Mouse (Mus musculus) lung, embryonic 16.5 days (tissue): Measurements from ENCODE around the gene 5031439G07Rik. TPM values are rescaled to one million over a fixed set of nuclear protein-coding genes. Genes with fewer than 3 reads are reported as not detected.
"Not testable (repeated sequence)": the region's sequence is repeated elsewhere in the genome, so short reads cannot be mapped to it uniquely, and the experiment has no call there.

Experiments used
- ATAC-seq: fragments of 200-750 bp; cut with Nextera tagmentation; 2 replicates; pipeline ENCODE4 v1.8.0; 2017; ENCODE audit warnings: low read depth, mild to moderate bottlenecking, moderate library complexity
- H3K27ac ChIP-seq: fragments of 300-500 bp; sonication (generic); 2 replicates; pipeline ENCODE4 v1.5.1; 2014; ENCODE audit warnings: mild to moderate bottlenecking, control low read depth, low read length
- H3K27me3 ChIP-seq: fragments of 300-500 bp; sonication (generic); 2 replicates; pipeline ENCODE4 v1.6.1; 2014; ENCODE audit warnings: low read depth, low read length, mixed read lengths; ENCODE audit not compliant: control insufficient read depth, insufficient read depth
- H3K36me3 ChIP-seq: fragments of 300-500 bp; sonication (generic); 2 replicates; pipeline ENCODE4 v1.6.1; 2014; ENCODE audit warnings: low read length; ENCODE audit not compliant: control insufficient read depth, insufficient read depth
- H3K4me1 ChIP-seq: fragments of 300-500 bp; sonication (generic); replicated peaks from 2 replicates; pipeline ENCODE4 v1.6.1; 2014; ENCODE audit warnings: low read length, mixed read lengths; ENCODE audit not compliant: control insufficient read depth, insufficient read depth
- H3K4me2 ChIP-seq: fragments of 300-500 bp; sonication (generic); 2 replicates; pipeline ENCODE4 v1.6.1; 2014; ENCODE audit warnings: low read depth, low read length, control low read depth
- H3K4me3 ChIP-seq: fragments of 300-500 bp; sonication (generic); 2 replicates; pipeline ENCODE4 v1.5.1; 2014; ENCODE audit warnings: mild to moderate bottlenecking, low read length, control low read depth
- H3K9ac ChIP-seq: fragments of 300-500 bp; sonication (generic); 2 replicates; pipeline ENCODE4 v1.6.1; 2014; ENCODE audit warnings: low read length, control low read depth
- H3K9me3 ChIP-seq: fragments of 300-500 bp; sonication (generic); 2 replicates; pipeline ENCODE4 v1.6.1; 2016; ENCODE audit warnings: low read length; ENCODE audit not compliant: control insufficient read depth
- WGBS: fragments of 180-500 bp; shearing (Covaris S2); extraction: QIAGEN DNeasy Blood & Tissue Kit; methylation state at CpG from one replicate; pipeline ENCODE4 v1.1.7; 2014; 5-methylcytosine and 5-hydroxymethylcytosine counted together
- polyA plus RNA-seq: library from polyadenylated mRNA; unstranded; fragments of >200 nt; fragmentation: Nextera tagmentation; extraction: Ambion mirVana; gene quantifications from 2 replicates; pipeline ENCODE4 v1.2.1, GENCODE M21; 2015

5031439G07Rik gene
- polyA plus RNA-seq: 5.0 and 5.6 TPM in 2 replicates

GRCm38 (mm10) chr15:84987874-84988825 lies at the start of gene 5031439G07Rik:
5031439G07Rik (minus strand) TSS chr15:84988551.
- peak; percentile 95 for ATAC-seq
- peak within 1 kb of the TSS; percentile 92 for H3K9ac ChIP-seq
- H3K4me3 ChIP-seq: peak within 1 kb of the TSS; percentile 85
- 2% methylated on average over 36 of the region's 59 CpGs for WGBS
- H3K27me3 ChIP-seq: no peaks in the 10 kb centered on the region
- H3K36me3 ChIP-seq: no peaks in the 10 kb centered on the region
- H3K4me1 ChIP-seq: peaks cover 19% of the 10 kb centered on the region
- H3K4me2 ChIP-seq: peak within 1 kb of the TSS; percentile 87
- H3K27ac ChIP-seq: peak within 1 kb of the TSS; percentile 47; the same call in 1 of the 2 replicates
- no peaks in the 10 kb centered on the region for H3K9me3 ChIP-seq

- Histone ChIP-seq H3K27ac (peak overlapping the region; percentile 18; the same call in 1 of the 2 replicates), H3K9me3 (no peaks in the 10 kb centered on the region), H3K4me2 (peak overlapping the region; percentile 93), H3K4me3 (peak overlapping the region; percentile 79), H3K27me3 (no peaks in the 10 kb centered on the region), H3K4me1 (peaks cover 28% of the 10 kb centered on the region), H3K9ac (peak overlapping the region; percentile 88), H3K36me3 (no peaks in the 10 kb centered on the region)
- 2% methylated on average over 8 of the region's 8 CpGs for WGBS
- no peak for ATAC-seq
Measured at GRCm38 (mm10) chr15:85037343-85037690, 49.0 kb upstream of the 5031439G07Rik start.

DNA sequence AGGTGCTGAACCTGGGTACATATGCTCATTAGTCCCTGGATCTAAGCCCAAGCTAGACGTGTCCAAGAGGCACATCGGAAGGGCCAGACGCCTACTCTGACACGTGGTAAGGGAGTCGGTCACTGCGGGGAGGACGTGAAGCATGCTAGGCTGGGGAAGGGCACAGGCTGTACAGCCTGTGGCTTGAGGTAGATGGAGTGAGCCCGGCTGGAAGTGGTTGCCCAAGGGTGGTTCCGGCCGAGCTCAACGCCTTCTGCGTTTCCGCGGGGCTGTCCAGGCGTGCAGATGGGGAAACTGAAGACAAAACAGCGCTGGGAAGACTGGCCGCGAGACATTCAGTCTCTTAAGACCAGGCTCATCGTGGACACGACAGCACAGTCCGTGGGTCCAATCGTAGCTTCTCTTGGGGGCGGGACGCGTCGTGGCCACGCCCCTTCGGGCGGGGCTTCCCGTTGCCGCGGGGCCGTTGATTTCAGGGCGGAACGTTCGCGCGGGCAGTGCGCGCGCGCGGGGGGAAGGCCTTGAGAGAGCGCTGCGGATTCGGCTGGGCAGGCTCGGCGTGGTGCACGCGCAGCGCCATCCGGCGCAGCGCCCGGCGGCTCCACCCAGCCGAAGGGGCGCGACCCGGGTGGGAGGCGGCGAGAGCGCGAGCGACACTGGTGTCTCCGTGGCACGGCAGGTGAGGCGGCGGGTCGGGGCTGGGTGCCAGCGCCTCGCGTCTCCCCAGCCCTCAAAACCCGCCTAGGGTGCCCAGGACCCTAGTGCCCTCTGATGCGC lies 48.4 kb upstream of the 5031439G07Rik start:
- H3K4me1 ChIP-seq: peaks cover 24% of the 10 kb centered on the region
- ATAC-seq: peak; percentile 95
- H3K9ac ChIP-seq: peak overlapping the region; percentile 88
- peak overlapping the region; percentile 79 for H3K4me3 ChIP-seq
- no peaks in the 10 kb centered on the region for H3K36me3 ChIP-seq
- H3K4me2 ChIP-seq: peak overlapping the region; percentile 93
- no peaks in the 10 kb centered on the region for H3K27me3 ChIP-seq
- H3K9me3 ChIP-seq: no peaks in the 10 kb centered on the region
- WGBS: under 1% methylated on average over 66 of the region's 75 CpGs
- peak overlapping the region; percentile 82 for H3K27ac ChIP-seq

DNA sequence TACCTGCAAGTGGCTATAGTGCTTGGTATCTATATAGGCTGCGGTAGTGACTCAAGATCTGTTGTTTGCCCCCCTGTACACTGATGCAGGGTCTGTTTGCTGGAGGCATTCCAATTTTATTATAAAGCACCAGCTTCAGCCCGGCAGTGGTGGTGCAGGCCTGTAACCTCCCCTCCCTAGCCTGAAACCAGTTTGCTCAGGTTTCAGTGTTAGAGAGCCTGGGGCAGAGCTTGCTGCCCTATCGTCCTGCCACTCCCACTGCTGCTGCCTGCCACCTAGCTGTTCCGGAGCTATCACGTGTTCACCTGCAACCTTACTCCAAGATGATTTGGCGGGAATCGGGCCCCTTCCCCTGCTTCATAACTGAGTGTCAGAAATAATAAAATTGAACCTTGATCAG lies 45.6 kb upstream of the 5031439G07Rik start:
- H3K4me3 ChIP-seq, H3K4me2 ChIP-seq, ATAC-seq, H3K36me3 ChIP-seq, H3K9me3 ChIP-seq, H3K27me3 ChIP-seq, H3K9ac ChIP-seq: not testable (repeated sequence)
- WGBS: 27% methylated on average over 7 of the region's 7 CpGs
- peak overlapping the region; percentile 66 for H3K27ac ChIP-seq
- peaks cover 17% of the 10 kb centered on the region for H3K4me1 ChIP-seq

DNA sequence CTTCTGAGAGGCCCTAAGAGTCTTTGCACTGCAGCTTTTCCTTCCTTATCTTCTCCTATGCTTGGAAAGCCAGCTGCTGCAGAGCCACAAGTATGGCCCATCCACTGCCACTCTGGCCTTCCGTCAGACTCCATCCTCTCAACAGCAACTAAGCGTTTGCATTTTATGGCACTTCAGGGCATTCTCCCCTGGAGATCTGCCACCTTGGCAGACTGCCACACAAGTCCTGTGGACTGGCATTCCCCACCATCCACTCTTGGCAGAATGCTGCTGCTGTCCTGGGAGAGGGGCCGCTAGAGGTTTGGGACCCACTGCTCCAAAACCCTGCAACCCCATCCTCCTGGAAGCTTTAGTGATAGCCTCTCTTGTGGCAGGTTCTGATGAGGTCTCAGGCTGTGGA lies 43.5 kb upstream of the 5031439G07Rik start:
- H3K27ac ChIP-seq: peak overlapping the region; percentile 67
- WGBS: 35% methylated on average over 3 of the region's 3 CpGs
- no peaks in the 10 kb centered on the region for H3K36me3 ChIP-seq

DNA sequence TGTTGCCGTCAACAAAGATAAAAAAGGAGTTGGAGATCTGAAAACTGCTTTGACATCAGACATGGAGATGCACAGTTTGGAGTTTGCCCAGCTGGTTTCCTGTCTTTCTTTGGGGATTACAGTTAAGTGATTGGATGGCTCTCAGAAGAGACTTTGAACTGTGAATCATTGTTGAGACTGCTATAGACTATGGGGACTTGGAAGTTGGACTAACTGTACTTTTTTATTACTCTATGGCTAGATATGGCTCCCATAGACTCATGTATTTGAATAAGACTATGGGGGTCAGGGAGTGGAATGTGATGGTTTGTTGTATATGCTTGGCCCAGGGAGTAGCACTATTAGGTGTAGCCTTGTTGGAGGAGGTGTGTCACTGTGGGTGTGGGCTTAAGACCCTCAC lies 42.3 kb upstream of the 5031439G07Rik start:
- not testable (repeated sequence) for H3K4me3 ChIP-seq, H3K36me3 ChIP-seq, H3K9ac ChIP-seq, H3K27me3 ChIP-seq, H3K4me2 ChIP-seq, H3K27ac ChIP-seq, H3K4me1 ChIP-seq, H3K9me3 ChIP-seq, ATAC-seq
- 69% methylated on average over 1 of the region's 1 CpGs for WGBS

More for the DNA sequence above, 43.5 kb upstream of the 5031439G07Rik start:
- Histone ChIP-seq H3K27me3 (no peaks in the 10 kb centered on the region), H3K4me1 (peaks cover 7% of the 10 kb centered on the region; the same call in 1 of the 2 replicates), H3K4me2 (no peak overlapping the region), H3K9ac (no peak overlapping the region), H3K9me3 (no peaks in the 10 kb centered on the region), H3K4me3 (no peak overlapping the region)
- no peak for ATAC-seq

GRCm38 (mm10) chr15:85028648-85029047 lies 40.3 kb upstream of the 5031439G07Rik start, which contains the start of gene Fam118a:
Fam118a (plus strand) TSS chr15:85028948.
- 35% methylated on average over 1 of the region's 1 CpGs for WGBS
- not testable (repeated sequence) for ATAC-seq, H3K9me3 ChIP-seq

DNA sequence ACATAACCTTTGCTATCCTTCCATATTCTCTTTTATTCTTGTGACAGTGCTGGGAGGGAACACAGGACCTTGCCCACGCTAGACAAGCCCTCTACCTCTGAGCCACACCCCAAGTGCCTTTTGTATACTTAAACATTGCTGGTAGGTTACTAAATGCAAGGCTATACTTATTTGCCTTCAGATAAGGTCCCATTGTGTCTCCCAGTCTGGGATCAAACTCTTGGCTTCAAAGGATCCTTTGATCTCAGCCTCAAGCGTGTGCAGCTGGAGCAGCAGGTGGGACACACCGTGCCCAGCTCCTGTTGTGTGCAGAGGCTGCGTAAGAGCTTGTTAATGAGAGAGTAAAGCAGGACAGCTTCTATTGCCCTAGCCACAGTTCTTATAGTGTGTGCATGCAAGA lies 39.4 kb upstream of the 5031439G07Rik start:
- Histone ChIP-seq H3K4me2 (no peak overlapping the region), H3K36me3 (no peaks in the 10 kb centered on the region), H3K27me3 (no peaks in the 10 kb centered on the region), H3K27ac (no peak overlapping the region), H3K9ac (no peak overlapping the region), H3K4me1 (no peaks in the 10 kb centered on the region), H3K9me3 (no peaks in the 10 kb centered on the region), H3K4me3 (no peak overlapping the region)
- WGBS: 35% methylated on average over 4 of the region's 4 CpGs
- peak; percentile 42; the same call in 1 of the 2 replicates for ATAC-seq

More at GRCm38 (mm10) chr15:85028648-85029047, 40.3 kb upstream of the 5031439G07Rik start, which contains the start of gene Fam118a:
- H3K4me3 ChIP-seq, H3K27ac ChIP-seq, H3K9ac ChIP-seq, H3K36me3 ChIP-seq, H3K4me2 ChIP-seq, H3K27me3 ChIP-seq, H3K4me1 ChIP-seq: not testable (repeated sequence)

- WGBS: 59% methylated on average over 4 of the region's 4 CpGs
- ATAC-seq: no peak
- H3K4me2 ChIP-seq: no peak overlapping the region
- H3K36me3 ChIP-seq: no peaks in the 10 kb centered on the region
- no peak overlapping the region for H3K27ac ChIP-seq
- no peaks in the 10 kb centered on the region for H3K27me3 ChIP-seq
- H3K4me1 ChIP-seq: no peaks in the 10 kb centered on the region
- no peaks in the 10 kb centered on the region for H3K9me3 ChIP-seq
- no peak overlapping the region for H3K4me3 ChIP-seq
- H3K9ac ChIP-seq: no peak overlapping the region
Measured at GRCm38 (mm10) chr15:85026197-85026596, 37.8 kb upstream of the 5031439G07Rik start.
